Mouse (Mus musculus): ENCODE results near the gene Gm4353. TPM values are rescaled to one million over a fixed set of nuclear protein-coding genes. Genes with fewer than 3 reads are reported as not detected.

Gene Gm4353
- polyA plus RNA-seq, 1 experiment from 2014 or later = 1.2 TPM

DNA sequence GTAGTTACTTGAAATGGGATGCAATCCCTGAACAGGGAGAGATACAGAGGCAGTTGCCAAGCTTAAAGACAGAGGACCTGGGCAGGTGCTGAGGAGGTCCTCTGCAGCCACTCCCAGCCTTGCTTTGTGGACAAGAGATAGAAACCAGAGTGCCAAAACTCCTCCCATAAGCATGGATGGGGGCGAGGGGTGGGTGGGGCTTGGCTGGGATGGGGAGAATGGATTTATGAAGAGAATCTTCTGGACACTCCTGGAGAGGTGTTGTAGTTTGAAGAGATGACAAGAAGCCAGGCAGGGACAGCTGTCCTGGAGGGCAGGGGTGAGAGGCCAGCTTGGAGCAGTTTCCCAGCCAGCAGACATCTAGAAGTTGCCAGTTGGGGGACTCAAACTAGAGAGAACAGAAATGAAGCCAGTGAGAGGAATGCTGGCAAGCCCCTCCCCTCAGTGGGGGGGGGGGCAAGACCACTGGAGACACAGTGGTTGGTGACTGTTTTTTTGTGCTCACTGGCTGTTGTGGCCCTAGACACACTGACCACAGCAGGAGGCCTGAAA lies 34.9 kb upstream of the Gm4353 start:
- 58% methylated on average over 1 of the region's 1 CpGs for WGBS
- no peak overlapping the region for H3K27ac ChIP-seq (replicated peaks)

DNA sequence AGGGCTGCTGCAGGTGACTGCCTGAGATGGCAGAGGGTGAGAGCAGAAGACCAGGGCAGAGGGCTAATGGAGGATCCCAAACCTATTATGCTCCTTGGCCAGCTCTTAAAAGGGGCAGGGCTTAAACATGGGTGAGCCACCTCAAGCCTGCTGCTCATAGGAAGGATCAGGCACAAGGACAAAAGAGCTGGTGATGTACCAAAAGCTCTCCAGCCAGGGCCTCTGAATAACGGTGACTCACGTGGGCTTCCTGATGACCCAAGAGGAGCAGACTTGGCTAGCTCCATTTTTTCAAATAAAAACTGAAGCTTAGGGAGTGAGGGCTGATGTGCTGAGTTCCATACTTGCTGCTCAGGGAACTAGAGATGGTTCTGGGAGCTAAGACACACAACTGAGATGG lies 31.6 kb upstream of the Gm4353 start:
- H3K4me2 ChIP-seq = no peak overlapping the region
- no peaks in the 10 kb centered on the region for H3K9me3 ChIP-seq
- no peak overlapping the region for H3K4me3 ChIP-seq
- H3K36me3 ChIP-seq = no peaks in the 10 kb centered on the region
- no peaks in the 10 kb centered on the region for H3K4me1 ChIP-seq (replicated peaks)
- H3K27me3 ChIP-seq = no peaks in the 10 kb centered on the region
- WGBS = 81% methylated on average over 2 of the region's 2 CpGs
- H3K27ac ChIP-seq (replicated peaks) = no peak overlapping the region
- no peak for ATAC-seq (ENCODE audit: low FRiP score, low read depth)
- H3K9ac ChIP-seq = no peak overlapping the region

More for the DNA sequence above, 34.9 kb upstream of the Gm4353 start:
- Histone ChIP-seq H3K9ac (no peak overlapping the region), H3K27me3 (no peaks in the 10 kb centered on the region), H3K4me1 (replicated peaks) (peaks cover 7% of the 10 kb centered on the region; the same call in 1 of the 2 replicates), H3K9me3 (no peaks in the 10 kb centered on the region), H3K4me2 (no peak overlapping the region), H3K36me3 (no peaks in the 10 kb centered on the region), H3K4me3 (no peak overlapping the region)
- no peak for ATAC-seq (ENCODE audit: low FRiP score, low read depth)

DNA sequence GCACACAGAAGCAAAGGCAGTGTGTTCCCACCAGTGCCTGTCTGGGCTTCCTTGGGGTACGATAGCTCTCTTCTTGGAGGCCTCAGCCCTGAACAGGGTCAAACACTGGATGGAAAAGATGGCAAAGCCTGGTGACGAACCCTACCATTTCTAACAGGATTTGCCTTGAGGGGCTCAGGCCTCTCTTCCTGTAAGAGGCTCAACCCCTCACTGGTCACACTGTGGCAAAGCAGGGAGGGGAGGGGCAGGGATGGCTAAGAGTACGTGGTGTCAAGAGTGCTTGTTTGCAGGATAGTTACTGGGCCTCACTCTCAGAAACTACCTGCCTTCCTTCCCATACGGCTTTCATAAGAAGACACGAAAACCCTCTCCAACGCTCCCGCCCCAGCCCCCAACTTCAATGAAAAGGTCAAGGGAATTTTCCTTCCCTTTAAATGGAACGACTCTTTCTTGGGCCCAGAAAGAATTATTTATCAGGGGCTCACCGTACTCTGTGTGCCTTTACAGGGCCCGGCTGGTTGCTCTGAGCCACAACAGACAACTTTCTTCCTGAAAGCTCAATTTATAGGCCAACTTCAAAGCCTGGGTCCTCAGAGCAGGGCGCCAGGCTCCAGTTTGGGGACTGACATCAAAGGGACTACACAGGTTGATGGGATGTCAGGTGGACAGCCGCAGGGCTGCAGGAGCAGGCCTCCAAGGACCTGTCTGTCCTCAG lies 30.9 kb upstream of the Gm4353 start:
- 84% methylated on average over 12 of the region's 12 CpGs for WGBS
- H3K4me3 ChIP-seq = no peak overlapping the region
- H3K27ac ChIP-seq (replicated peaks) = no peak overlapping the region
- no peak overlapping the region for H3K4me2 ChIP-seq
- no peaks in the 10 kb centered on the region for H3K4me1 ChIP-seq (replicated peaks)
- H3K36me3 ChIP-seq = no peaks in the 10 kb centered on the region
- H3K27me3 ChIP-seq = no peaks in the 10 kb centered on the region
- no peaks in the 10 kb centered on the region for H3K9me3 ChIP-seq
- no peak overlapping the region for H3K9ac ChIP-seq
- ATAC-seq (ENCODE audit: low FRiP score, low read depth) = no peak

DNA sequence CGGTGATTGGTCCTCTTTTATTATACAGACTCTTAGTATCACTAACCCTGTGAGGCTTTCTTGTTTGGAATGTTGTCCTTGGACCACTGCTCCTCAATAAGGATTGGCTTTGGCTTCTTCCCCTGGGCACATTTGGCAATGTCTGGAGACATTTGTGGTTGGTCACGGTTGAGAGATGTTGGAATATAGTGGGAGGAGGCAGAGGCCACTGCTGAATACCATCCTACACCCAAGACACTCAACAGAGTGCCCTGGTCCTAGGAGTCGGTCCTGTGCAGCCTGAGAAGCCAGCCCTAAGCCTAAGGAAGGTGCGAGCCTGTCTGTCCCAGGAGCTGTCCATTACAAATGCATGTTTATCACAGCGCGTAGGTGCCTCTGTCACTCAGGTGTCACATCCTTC lies 27.1 kb upstream of the Gm4353 start:
- Histone ChIP-seq H3K9me3 (no peaks in the 10 kb centered on the region), H3K9ac (no peak overlapping the region), H3K27ac (replicated peaks) (no peak overlapping the region), H3K4me2 (no peak overlapping the region), H3K4me1 (replicated peaks) (no peaks in the 10 kb centered on the region), H3K36me3 (no peaks in the 10 kb centered on the region), H3K4me3 (no peak overlapping the region), H3K27me3 (no peaks in the 10 kb centered on the region)
- ATAC-seq (ENCODE audit: low FRiP score, low read depth) = no peak
- WGBS = 86% methylated on average over 6 of the region's 6 CpGs

DNA sequence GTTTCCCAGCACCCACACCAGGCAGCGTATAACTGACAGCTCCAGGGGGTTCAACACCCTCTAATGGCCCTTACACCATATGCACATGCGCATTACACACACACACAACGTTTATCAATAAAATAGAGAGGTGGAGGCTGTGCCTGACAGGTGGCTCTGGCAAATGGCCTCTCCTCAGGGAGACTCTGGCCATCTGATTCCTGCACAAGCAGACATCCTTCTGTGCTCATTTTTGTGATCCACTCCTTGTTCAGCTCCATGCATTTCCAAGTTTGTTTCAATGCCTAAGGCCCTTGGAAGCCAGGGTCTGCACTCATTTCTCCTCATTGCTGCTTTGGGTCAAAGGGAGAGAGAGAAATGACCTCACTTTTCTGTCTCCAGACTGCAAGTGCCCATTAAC lies 26.2 kb upstream of the Gm4353 start:
- 71% methylated on average over 3 of the region's 3 CpGs for WGBS
- Histone ChIP-seq H3K4me2 (no peak overlapping the region), H3K4me3 (no peak overlapping the region), H3K27ac (replicated peaks) (no peak overlapping the region), H3K27me3 (no peaks in the 10 kb centered on the region), H3K4me1 (replicated peaks) (no peaks in the 10 kb centered on the region), H3K9ac (no peak overlapping the region), H3K9me3 (no peaks in the 10 kb centered on the region), H3K36me3 (peaks cover 5% of the 10 kb centered on the region; the same call in 1 of the 2 replicates)
- ATAC-seq (ENCODE audit: low FRiP score, low read depth) = no peak

DNA sequence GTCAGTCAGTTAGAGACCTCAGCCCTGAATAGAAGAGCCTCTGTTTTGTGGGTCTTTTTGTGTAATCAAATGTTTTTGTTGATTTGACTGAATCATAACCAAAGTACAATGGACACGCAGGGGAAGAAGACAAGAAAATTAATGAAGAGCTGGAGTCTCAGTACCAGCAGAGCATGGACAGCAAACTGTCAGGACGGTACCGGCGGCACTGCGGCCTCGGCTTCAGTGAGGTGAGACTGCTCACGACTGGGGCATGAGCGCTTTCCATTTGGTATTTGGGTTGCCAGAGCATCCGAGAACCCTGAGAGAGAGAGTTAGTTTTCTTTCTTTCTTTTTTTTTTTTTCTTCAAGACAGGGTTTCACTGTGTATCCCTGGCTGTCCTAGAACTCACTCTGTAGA lies 18.7 kb upstream of the Gm4353 start:
- H3K27ac ChIP-seq (replicated peaks) = no peak overlapping the region
- WGBS = 97% methylated on average over 9 of the region's 9 CpGs
- H3K36me3 ChIP-seq = peaks cover 45% of the 10 kb centered on the region
- H3K4me1 ChIP-seq (replicated peaks) = peaks cover 12% of the 10 kb centered on the region; the same call in 1 of the 2 replicates
- no peaks in the 10 kb centered on the region for H3K27me3 ChIP-seq
- ATAC-seq (ENCODE audit: low FRiP score, low read depth) = no peak
- no peak overlapping the region for H3K9ac ChIP-seq
- no peak overlapping the region for H3K4me2 ChIP-seq
- no peaks in the 10 kb centered on the region for H3K9me3 ChIP-seq
- no peak overlapping the region for H3K4me3 ChIP-seq

DNA sequence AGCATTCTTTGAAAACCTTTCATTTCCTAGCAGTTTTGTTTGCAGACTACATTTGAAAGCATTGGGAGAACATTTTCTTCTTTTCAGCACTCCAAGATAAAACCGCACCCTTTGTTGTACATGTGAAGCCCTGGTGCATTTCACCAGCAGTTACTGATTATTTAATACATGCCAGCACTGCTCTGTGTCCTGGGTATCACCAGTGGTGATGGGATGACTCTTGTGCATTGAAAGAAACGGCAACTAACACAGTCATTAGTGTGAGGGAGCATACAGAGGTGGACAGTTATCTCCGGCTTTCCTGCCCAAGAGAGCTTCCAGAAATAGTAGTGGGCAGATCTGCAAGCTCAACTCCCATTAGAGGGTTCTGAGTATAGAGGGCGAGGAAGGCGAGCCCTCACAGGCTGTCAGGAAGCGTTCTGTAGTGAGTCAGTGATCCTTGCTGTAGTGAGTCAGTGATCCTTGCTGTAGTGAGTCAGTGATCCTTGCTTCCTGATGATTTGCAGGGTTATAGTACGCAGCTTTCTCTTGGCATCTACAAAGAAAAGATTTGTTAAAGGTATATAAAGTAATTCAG lies 15.6 kb upstream of the Gm4353 start:
- Histone ChIP-seq H3K27me3 (no peaks in the 10 kb centered on the region), H3K36me3 (peaks cover 34% of the 10 kb centered on the region), H3K9ac (no peak overlapping the region), H3K4me3 (no peak overlapping the region), H3K4me2 (no peak overlapping the region), H3K9me3 (no peaks in the 10 kb centered on the region), H3K4me1 (replicated peaks) (peaks cover 26% of the 10 kb centered on the region), H3K27ac (replicated peaks) (0 out of 2 replicates have a peak overlapping the region, but pooled peaks have one; percentile 25)
- ATAC-seq (ENCODE audit: low FRiP score, low read depth) = no peak
- WGBS = 84% methylated on average over 7 of the region's 7 CpGs

DNA sequence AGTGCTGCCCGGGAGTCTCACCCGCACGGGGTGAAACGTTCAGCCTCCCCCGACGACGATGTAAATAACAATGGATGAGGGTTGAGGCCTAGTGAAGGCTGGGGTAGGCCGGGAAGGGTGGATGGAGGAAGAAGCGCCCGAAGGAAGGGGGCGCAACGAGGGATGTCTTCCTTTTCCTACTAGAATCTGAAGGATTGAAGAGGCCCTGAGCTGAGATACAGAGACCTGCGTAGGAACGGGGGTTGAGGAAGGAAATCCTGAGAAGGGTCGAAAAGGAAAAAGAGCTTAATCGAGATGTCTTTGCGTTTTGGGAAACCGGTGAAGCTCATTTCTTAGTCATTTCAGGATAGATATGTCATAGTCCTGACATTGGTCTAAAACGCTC lies 9.0 kb upstream of the Gm4353 start:
- Histone ChIP-seq H3K36me3 (no peaks in the 10 kb centered on the region), H3K27me3 (no peaks in the 10 kb centered on the region), H3K9ac (peak overlapping the region; percentile 86), H3K4me1 (replicated peaks) (peaks cover 31% of the 10 kb centered on the region), H3K27ac (replicated peaks) (peak overlapping the region; percentile 97), H3K4me3 (peak overlapping the region; percentile 72), H3K9me3 (no peaks in the 10 kb centered on the region), H3K4me2 (peak overlapping the region; percentile 76)
- peak; percentile 91 for ATAC-seq (ENCODE audit: low FRiP score, low read depth)
- WGBS = under 1% methylated on average over 19 of the region's 19 CpGs

DNA sequence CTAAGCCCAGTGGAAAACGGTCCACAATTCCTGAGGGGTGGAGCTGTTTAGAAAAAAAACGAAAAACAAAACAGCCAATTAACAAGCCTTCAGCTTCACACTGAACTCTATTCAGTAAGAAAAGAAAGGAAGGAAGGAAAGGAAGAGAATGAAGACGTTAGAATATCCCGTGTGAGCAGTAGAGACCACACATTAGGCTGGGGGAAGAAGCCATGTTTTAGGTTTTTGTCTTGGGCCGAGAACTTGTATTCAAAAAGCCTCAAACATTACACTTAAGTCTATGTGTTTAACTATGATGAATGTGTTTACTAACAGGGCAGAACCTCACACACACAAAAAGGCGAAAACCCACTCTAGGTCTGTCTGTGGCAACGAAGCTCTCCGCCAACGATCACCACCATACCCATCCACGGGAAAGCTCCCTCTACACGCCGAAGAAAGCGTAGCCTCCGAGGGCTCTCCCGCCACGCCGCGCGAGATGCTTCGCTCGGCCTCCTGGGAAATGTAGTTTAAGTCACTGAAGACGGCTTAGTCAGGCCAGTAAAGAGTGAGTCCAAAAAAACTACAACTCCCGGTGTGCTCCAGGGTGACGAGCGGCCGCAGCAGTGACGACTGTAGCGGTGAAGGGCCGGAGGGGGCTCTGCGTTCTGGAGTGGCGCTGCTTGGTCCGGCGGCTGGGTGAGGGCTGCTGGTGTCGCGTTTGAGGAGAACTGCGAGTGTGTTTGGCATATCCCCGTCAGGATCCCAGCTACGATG lies 8.5 kb upstream of the Gm4353 start:
- H3K27ac ChIP-seq (replicated peaks) = peak overlapping the region; percentile 97
- under 1% methylated on average over 38 of the region's 38 CpGs for WGBS
- H3K4me1 ChIP-seq (replicated peaks) = peaks cover 31% of the 10 kb centered on the region
- H3K4me2 ChIP-seq = peak overlapping the region; percentile 76
- ATAC-seq (ENCODE audit: low FRiP score, low read depth) = peak; percentile 100
- H3K9me3 ChIP-seq = no peaks in the 10 kb centered on the region
- no peaks in the 10 kb centered on the region for H3K27me3 ChIP-seq
- H3K36me3 ChIP-seq = no peaks in the 10 kb centered on the region
- H3K9ac ChIP-seq = peak overlapping the region; percentile 86
- peak overlapping the region; percentile 72 for H3K4me3 ChIP-seq

DNA sequence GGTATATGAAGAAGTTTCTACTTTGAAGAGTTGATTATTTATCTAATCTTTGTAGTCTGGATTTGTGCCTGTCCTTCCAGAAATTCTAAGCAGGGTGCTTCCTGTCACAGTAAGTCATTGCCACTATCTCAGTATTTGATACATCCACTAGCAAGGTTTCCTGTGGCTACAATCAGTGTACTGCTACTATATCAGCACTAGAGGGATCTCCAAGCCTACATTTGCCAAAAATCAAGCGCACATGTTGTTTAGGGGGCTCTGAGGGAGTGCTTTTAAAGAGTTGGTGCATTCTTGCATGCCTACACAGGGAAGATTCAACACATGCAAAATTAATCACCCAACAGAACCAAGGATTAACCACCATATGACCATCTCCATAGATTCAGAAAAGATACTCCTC lies 23.7 kb downstream of the Gm4353 start:
- H3K9ac ChIP-seq = no peak overlapping the region
- H3K36me3 ChIP-seq = no peaks in the 10 kb centered on the region
- no peaks in the 10 kb centered on the region for H3K4me1 ChIP-seq (replicated peaks)
- no peaks in the 10 kb centered on the region for H3K27me3 ChIP-seq
- no peak overlapping the region for H3K4me3 ChIP-seq
- H3K9me3 ChIP-seq = no peaks in the 10 kb centered on the region
- H3K4me2 ChIP-seq = no peak overlapping the region
- 56% methylated on average over 1 of the region's 1 CpGs for WGBS
- no peak overlapping the region for H3K27ac ChIP-seq (replicated peaks)
- ATAC-seq (ENCODE audit: low FRiP score, low read depth) = no peak

DNA sequence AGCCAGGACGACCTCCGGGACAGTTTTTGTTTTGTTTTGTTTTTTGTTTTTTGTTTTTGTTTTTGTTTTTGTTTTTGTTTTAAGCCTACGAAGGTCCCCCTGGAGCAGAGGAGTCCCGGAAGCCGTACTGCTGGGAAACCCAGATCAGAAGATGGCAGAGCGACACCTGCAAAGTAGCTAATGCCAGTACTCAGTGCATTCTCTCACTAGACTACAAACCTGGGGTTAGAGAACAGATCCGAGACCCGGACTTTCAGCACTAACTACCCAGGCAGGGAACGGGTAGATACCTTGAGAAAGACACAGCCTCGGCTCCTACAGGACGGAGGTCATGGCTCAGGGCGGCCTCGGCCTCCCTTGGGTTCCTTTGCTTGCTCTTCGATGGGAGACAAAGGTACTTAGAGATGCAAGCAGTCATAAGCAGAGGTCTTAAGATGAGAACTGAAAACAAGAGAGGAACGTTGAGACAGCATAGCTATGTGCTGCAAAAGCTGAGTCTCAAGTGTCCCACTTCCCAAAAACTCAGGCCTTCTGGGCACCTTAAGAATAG lies 43.9 kb downstream of the Gm4353 start:
- H3K4me3 ChIP-seq = peak overlapping the region; percentile 51
- H3K36me3 ChIP-seq = no peaks in the 10 kb centered on the region
- H3K4me2 ChIP-seq = peak overlapping the region; percentile 84
- ATAC-seq (ENCODE audit: low FRiP score, low read depth) = peak; percentile 60
- no peak overlapping the region; the same call in 1 of the 2 replicates for H3K9ac ChIP-seq
- 17% methylated on average over 15 of the region's 15 CpGs for WGBS
- no peak overlapping the region for H3K27ac ChIP-seq (replicated peaks)
- peaks cover 22% of the 10 kb centered on the region for H3K4me1 ChIP-seq (replicated peaks)
- no peaks in the 10 kb centered on the region for H3K9me3 ChIP-seq
- H3K27me3 ChIP-seq = peaks cover 42% of the 10 kb centered on the region
